Mouse (Mus musculus) bone marrow macrophage, adult 2 months (primary cell): ENCODE data around the gene Acad12.

Experiments used
- CTCF ChIP-seq: IDR thresholded peaks from 2 replicates; pipeline ENCODE4 v1.5.1; 2012; ENCODE audit warnings: low read depth, mild to moderate bottlenecking, low read length, moderate library complexity
- POLR2A ChIP-seq: IDR thresholded peaks from 2 replicates; pipeline ENCODE4 v1.6.1; 2012; ENCODE audit warnings: mild to moderate bottlenecking, low read depth, low read length, borderline replicate concordance

DNA sequence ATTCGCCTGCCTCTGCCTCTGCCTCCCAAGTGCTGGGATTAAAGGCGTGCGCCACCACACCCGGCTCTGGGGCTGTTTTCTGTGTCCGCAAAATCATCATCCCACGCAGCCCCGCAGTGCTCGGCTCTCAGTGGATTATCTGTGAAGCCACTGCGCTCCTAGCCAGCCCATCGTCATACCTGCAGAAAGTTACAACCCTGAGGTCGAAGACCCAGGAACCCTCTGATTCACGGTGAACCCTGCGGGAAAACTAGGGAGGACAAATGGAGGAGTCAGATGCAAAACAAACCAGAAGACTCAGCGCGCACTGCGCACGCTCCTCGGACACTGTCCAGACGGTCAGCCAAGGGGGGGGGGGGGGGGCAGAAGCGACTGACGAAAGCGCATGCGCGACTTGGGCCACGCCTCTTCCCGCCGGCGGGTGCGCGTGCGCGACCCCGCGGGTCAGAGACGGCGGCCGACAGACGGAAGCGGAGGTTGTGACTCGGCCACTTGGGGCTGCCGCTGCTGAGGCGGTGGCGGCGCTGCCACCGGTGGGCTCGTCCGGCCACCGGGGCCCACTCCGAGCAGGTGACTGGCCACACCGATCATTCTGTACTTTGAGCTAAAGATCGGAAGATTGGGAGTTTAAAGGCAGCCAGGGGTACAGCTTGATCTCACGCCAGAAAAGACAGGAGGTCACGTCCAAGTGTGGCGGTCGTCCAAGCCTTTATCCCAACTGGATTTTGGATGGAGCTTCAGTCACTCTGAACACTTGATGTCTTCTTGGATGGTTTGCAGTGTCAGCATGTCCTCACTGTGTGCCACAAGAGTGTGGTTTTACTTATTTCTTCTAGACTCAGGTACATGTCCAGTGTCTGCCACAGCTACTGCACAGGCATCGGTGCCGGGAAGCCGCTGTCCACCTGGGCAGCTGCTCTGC lies at the start of gene Acad12:
- no peak for TF ChIP-seq CTCF
- peak; percentile 94 for TF ChIP-seq POLR2A
